Mouse (Mus musculus): ENCODE data around the gene Smco3. TPM values are rescaled to one million over a fixed set of nuclear protein-coding genes. Genes with fewer than 3 reads are reported as not detected.

Gene Smco3
- polyA plus RNA-seq, 1 experiment from 2014 or later: not detected

- H3K4me3 ChIP-seq (ENCODE audit: low read depth, low read length): no peak overlapping the region
- peaks cover 19% of the 10 kb centered on the region for H3K36me3 ChIP-seq (replicated peaks; ENCODE audit: insufficient read depth, low read length)
- H3K4me2 ChIP-seq (ENCODE audit: low read depth, low read length): no peak overlapping the region
- peaks cover 9% of the 10 kb centered on the region for H3K4me1 ChIP-seq (ENCODE audit: insufficient read depth)
- H3K9me3 ChIP-seq (ENCODE audit: low read length): no peaks in the 10 kb centered on the region
- no peak for DNase-seq
- no peak overlapping the region for H3K27ac ChIP-seq (ENCODE audit: low read depth)
- H3K9ac ChIP-seq (replicated peaks): no peak overlapping the region
- TF ChIP-seq CTCF (IDR thresholded peaks at IDR 0.05; ENCODE audit: low read depth): no peak
- no peak for TF ChIP-seq EP300 (IDR thresholded peaks at IDR 0.05; ENCODE audit: low read depth)
- 84% methylated on average over 2 of the region's 2 CpGs for WGBS (ENCODE audit: insufficient replicate concordance)
- H3K27me3 ChIP-seq (ENCODE audit: insufficient read depth, low read length): no peaks in the 10 kb centered on the region
- no peak for ATAC-seq
Measured at GRCm38 (mm10) chr6:136844903-136845302, 9.7 kb upstream of the Smco3 start.

DNA sequence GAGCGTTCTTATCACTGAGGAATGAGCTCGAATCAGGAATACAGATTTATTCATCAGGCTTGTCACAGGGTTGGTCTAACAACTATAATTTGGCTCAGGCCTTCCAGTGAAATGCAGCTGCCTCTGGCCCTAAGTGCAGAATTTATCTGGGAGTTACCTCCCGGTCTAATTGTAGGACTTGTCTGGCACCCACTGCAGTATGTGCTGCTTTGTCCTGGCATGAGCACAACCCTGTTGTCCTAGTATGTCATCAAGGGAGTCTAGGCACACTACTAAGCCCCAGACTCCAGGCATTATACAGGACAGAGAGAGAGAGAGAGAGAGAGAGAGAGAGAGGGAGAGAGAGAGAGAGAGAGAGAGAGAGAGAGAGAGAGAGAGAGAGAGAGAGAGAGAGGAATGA is 2.1 kb upstream of the Smco3 start:
- no peak for ATAC-seq
- H3K4me1 ChIP-seq (ENCODE audit: insufficient read depth): no peaks in the 10 kb centered on the region

DNA sequence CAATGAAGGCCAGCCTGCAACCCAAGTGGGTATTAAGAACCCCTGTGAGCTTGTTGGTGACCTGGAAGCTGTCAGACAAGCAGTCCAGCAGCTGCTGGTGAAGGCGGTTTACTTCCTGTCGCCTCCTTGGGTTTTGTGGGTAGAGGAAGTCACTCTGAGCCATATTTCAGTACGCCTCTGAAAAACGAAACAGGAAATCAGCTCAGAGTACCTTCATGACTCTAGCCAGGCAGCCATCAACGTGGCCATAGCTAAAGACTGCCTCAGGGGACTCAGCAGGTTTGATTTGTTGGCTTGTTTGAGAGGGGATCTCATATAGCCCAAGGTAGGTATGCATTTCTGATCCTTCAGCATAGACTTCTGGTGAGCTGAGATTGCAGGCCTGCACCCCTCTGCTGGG is 3.5 kb downstream of the Smco3 start:
- no peaks in the 10 kb centered on the region for H3K9me3 ChIP-seq (ENCODE audit: low read length)
- peaks cover 12% of the 10 kb centered on the region for H3K4me1 ChIP-seq (ENCODE audit: insufficient read depth)
- H3K27ac ChIP-seq (ENCODE audit: low read depth): 0 out of 2 replicates have a peak overlapping the region, but pooled peaks have one; percentile 29
- H3K36me3 ChIP-seq (replicated peaks; ENCODE audit: insufficient read depth, low read length): no peaks in the 10 kb centered on the region
- H3K4me3 ChIP-seq (ENCODE audit: low read depth, low read length): no peak overlapping the region
- no peak for DNase-seq
- 31% methylated on average over 5 of the region's 5 CpGs for WGBS (ENCODE audit: insufficient replicate concordance)
- no peaks in the 10 kb centered on the region for H3K27me3 ChIP-seq (ENCODE audit: insufficient read depth, low read length)
- 0 out of 2 replicates have a peak overlapping the region, but pooled peaks have one; percentile 14 for H3K4me2 ChIP-seq (ENCODE audit: low read depth, low read length)
- H3K9ac ChIP-seq (replicated peaks): no peak overlapping the region
- no peak for ATAC-seq
- TF ChIP-seq EP300 (IDR thresholded peaks at IDR 0.05; ENCODE audit: low read depth) (no peak), CTCF (IDR thresholded peaks at IDR 0.05; ENCODE audit: low read depth) (no peak)

More for the DNA sequence above, 2.1 kb upstream of the Smco3 start:
- Histone ChIP-seq H3K27ac (ENCODE audit: low read depth) (no peak overlapping the region), H3K36me3 (replicated peaks; ENCODE audit: insufficient read depth, low read length) (no peaks in the 10 kb centered on the region), H3K9me3 (ENCODE audit: low read length) (no peaks in the 10 kb centered on the region), H3K27me3 (ENCODE audit: insufficient read depth, low read length) (no peaks in the 10 kb centered on the region), H3K9ac (replicated peaks) (no peak overlapping the region), H3K4me3 (ENCODE audit: low read depth, low read length) (no peak overlapping the region), H3K4me2 (ENCODE audit: low read depth, low read length) (no peak overlapping the region)
- 77% methylated on average over 3 of the region's 3 CpGs for WGBS (ENCODE audit: insufficient replicate concordance)
- no peak for DNase-seq
- TF ChIP-seq CTCF (IDR thresholded peaks at IDR 0.05; ENCODE audit: low read depth) (no peak), EP300 (IDR thresholded peaks at IDR 0.05; ENCODE audit: low read depth) (no peak)

- no peak for ATAC-seq
- WGBS (ENCODE audit: insufficient replicate concordance): 31% methylated on average over 4 of the region's 4 CpGs
- H3K4me1 ChIP-seq (ENCODE audit: insufficient read depth): peaks cover 16% of the 10 kb centered on the region
- peak overlapping the region; percentile 76 for H3K4me2 ChIP-seq (ENCODE audit: low read depth, low read length)
- no peaks in the 10 kb centered on the region for H3K9me3 ChIP-seq (ENCODE audit: low read length)
- H3K27me3 ChIP-seq (ENCODE audit: insufficient read depth, low read length): no peaks in the 10 kb centered on the region
- H3K36me3 ChIP-seq (replicated peaks; ENCODE audit: insufficient read depth, low read length): peaks cover 19% of the 10 kb centered on the region
- no peak overlapping the region for H3K9ac ChIP-seq (replicated peaks)
- TF ChIP-seq CTCF (IDR thresholded peaks at IDR 0.05; ENCODE audit: low read depth) (no peak), EP300 (IDR thresholded peaks at IDR 0.05; ENCODE audit: low read depth) (no peak)
- H3K4me3 ChIP-seq (ENCODE audit: low read depth, low read length): peak overlapping the region; percentile 93
- H3K27ac ChIP-seq (ENCODE audit: low read depth): peak overlapping the region; percentile 76
- no peak for DNase-seq
Measured at GRCm38 (mm10) chr6:136828681-136829080, 6.6 kb downstream of the Smco3 start.

GRCm38 (mm10) chr6:136827881-136828561 is 7.2 kb downstream of the Smco3 start, which contains the start of gene Wbp11:
Wbp11 (minus strand) TSS chr6:136828233.
- ATAC-seq: peak; percentile 100
- Histone ChIP-seq H3K9me3 (ENCODE audit: low read length) (no peaks in the 10 kb centered on the region), H3K27ac (ENCODE audit: low read depth) (peak within 1 kb of the TSS; percentile 90), H3K27me3 (ENCODE audit: insufficient read depth, low read length) (no peaks in the 10 kb centered on the region), H3K36me3 (replicated peaks; ENCODE audit: insufficient read depth, low read length) (peaks cover 21% of the 10 kb centered on the region), H3K4me1 (ENCODE audit: insufficient read depth) (peaks cover 16% of the 10 kb centered on the region), H3K4me2 (ENCODE audit: low read depth, low read length) (peak within 1 kb of the TSS; percentile 89), H3K9ac (replicated peaks) (peak within 1 kb of the TSS; percentile 98), H3K4me3 (ENCODE audit: low read depth, low read length) (peak within 1 kb of the TSS; percentile 93)
- under 1% methylated on average over 45 of the region's 45 CpGs for WGBS (ENCODE audit: insufficient replicate concordance)
- DNase-seq: peak; percentile 95
- TF ChIP-seq CTCF (IDR thresholded peaks at IDR 0.05; ENCODE audit: low read depth) (peak; percentile 67), EP300 (IDR thresholded peaks at IDR 0.05; ENCODE audit: low read depth) (peak; percentile 56; the same call in 1 of the 2 replicates)

DNA sequence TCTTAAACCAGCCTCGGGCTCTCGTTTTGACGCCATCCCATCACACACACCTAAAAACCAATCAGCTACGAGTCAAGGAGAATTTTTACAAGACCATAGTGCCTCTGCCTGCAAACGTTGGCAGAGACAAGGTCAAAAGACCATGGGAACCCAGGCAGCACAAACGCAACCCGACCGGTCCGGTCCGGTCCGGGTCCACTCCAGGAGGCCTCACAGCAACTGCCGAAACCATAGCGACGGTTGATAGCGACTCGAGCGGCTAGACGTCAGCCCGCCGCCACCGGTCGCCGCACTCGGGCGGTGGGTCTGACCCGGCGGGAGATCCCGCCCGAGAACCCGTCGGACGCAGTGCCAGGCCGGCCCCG is 7.8 kb downstream of the Smco3 start, which contains the start of gene BC049715:
BC049715 (plus strand) TSS at position 111 of the 365 bp plus-strand sequence.
- peak; percentile 26 for ATAC-seq
- Histone ChIP-seq H3K27ac (ENCODE audit: low read depth) (peak within 1 kb of the TSS; percentile 90), H3K9ac (replicated peaks) (peak within 1 kb of the TSS; percentile 98), H3K36me3 (replicated peaks; ENCODE audit: insufficient read depth, low read length) (peaks cover 27% of the 10 kb centered on the region), H3K4me3 (ENCODE audit: low read depth, low read length) (peak within 1 kb of the TSS; percentile 93), H3K4me1 (ENCODE audit: insufficient read depth) (peaks cover 16% of the 10 kb centered on the region), H3K9me3 (ENCODE audit: low read length) (no peaks in the 10 kb centered on the region), H3K4me2 (ENCODE audit: low read depth, low read length) (peak within 1 kb of the TSS; percentile 89), H3K27me3 (ENCODE audit: insufficient read depth, low read length) (no peaks in the 10 kb centered on the region)
- no peak for DNase-seq
- under 1% methylated on average over 34 of the region's 34 CpGs for WGBS (ENCODE audit: insufficient replicate concordance)
- no peak for TF ChIP-seq EP300 (IDR thresholded peaks at IDR 0.05; ENCODE audit: low read depth)
- no peak for TF ChIP-seq CTCF (IDR thresholded peaks at IDR 0.05; ENCODE audit: low read depth)

Data from liver, postnatal 0 days (tissue).